Mouse (Mus musculus) limb, embryonic 14.5 days (tissue): ENCODE data around the gene Cfap61. TPM values are rescaled to one million over a fixed set of nuclear protein-coding genes. Genes with fewer than 3 reads are reported as not detected.

Source experiments
- ATAC-seq: fragments of 200-750 bp; cut with Nextera tagmentation; 2 replicates; pipeline ENCODE4 v1.8.0; 2017; ENCODE audit warnings: low read depth, moderate number of reproducible peaks, moderate TSS enrichment; ENCODE audit not compliant: low FRiP score
- DNase-seq: peaks from one replicate; pipeline ENCODE4 v3.0.0-alpha.2; 2015; ENCODE audit warnings: low spot score
- H3K27ac ChIP-seq: fragments of 300-500 bp; sonication (generic); replicated peaks from 2 replicates; pipeline ENCODE4 v1.5.1; 2014; ENCODE audit warnings: low read depth, mild to moderate bottlenecking, low read length, moderate library complexity, mixed read lengths
- H3K27me3 ChIP-seq: fragments of 300-500 bp; sonication (generic); 2 replicates; pipeline ENCODE4 v1.6.1; 2014; ENCODE audit warnings: low read length, mixed read lengths; ENCODE audit not compliant: control insufficient read depth, insufficient read depth
- H3K36me3 ChIP-seq: fragments of 300-500 bp; sonication (generic); 2 replicates; pipeline ENCODE4 v1.6.1; 2014; ENCODE audit warnings: mild to moderate bottlenecking, low read length, moderate library complexity, mixed read lengths; ENCODE audit not compliant: control insufficient read depth, insufficient read depth
- H3K4me1 ChIP-seq: fragments of 300-500 bp; sonication (generic); 2 replicates; pipeline ENCODE4 v1.6.1; 2014; ENCODE audit warnings: antibody characterized with exemption, low read length, mixed read lengths; ENCODE audit not compliant: control insufficient read depth, insufficient read depth
- H3K4me2 ChIP-seq: fragments of 300-500 bp; sonication (generic); replicated peaks from 2 replicates; pipeline ENCODE4 v1.6.1; 2014; ENCODE audit warnings: low read depth, mild to moderate bottlenecking, low read length, moderate library complexity; ENCODE audit not compliant: severe bottlenecking
- H3K4me3 ChIP-seq: fragments of 300-500 bp; sonication (generic); replicated peaks from 2 replicates; pipeline ENCODE4 v1.5.1; 2014; ENCODE audit warnings: low read length
- H3K9ac ChIP-seq: fragments of 300-500 bp; sonication (generic); 2 replicates; pipeline ENCODE4 v1.6.1; 2014; ENCODE audit warnings: mild to moderate bottlenecking, low read depth, low read length, moderate library complexity; ENCODE audit not compliant: severe bottlenecking
- H3K9me3 ChIP-seq: fragments of 300-500 bp; sonication (generic); 2 replicates; pipeline ENCODE4 v1.6.1; 2016; ENCODE audit warnings: low read length; ENCODE audit not compliant: control insufficient read depth
- POLR2A ChIP-seq: fragments of 200-500 bp; IDR thresholded peaks from 2 replicates; pipeline ENCODE4 v1.8.0; 2012; ENCODE audit warnings: inconsistent platforms, mild to moderate bottlenecking, moderate library complexity, borderline replicate concordance; ENCODE audit not compliant: insufficient read depth, insufficient read length; ENCODE audit errors: extremely low read depth
- WGBS: fragments of 180-500 bp; shearing (Covaris S2); extraction: QIAGEN DNeasy Blood & Tissue Kit; methylation state at CpG from one replicate; pipeline ENCODE4 v1.1.7; 2014; 5-methylcytosine and 5-hydroxymethylcytosine counted together
- polyA plus RNA-seq, 2 experiments: library from polyadenylated mRNA; depleted of rRNA in 1 of 2; stranded (reverse) in 1 of 2; unstranded in 1 of 2; fragments of >200 nt; fragmentation: Nextera tagmentation in 1 of 2; extraction: Ambion mirVana in 1 of 2; gene quantifications; 2 replicates each; pipeline versions ENCODE4 v1.2.1 to v1.2.3; 2012 to 2014

Gene Cfap61
- polyA plus RNA-seq, 2 experiments = 0.15 TPM; not detected in 1

- Histone ChIP-seq H3K36me3 (no peaks in the 10 kb centered on the region), H3K4me1 (peaks cover 3% of the 10 kb centered on the region), H3K9me3 (no peaks in the 10 kb centered on the region), H3K9ac (no peak overlapping the region), H3K27me3 (no peaks in the 10 kb centered on the region), H3K27ac (no peak overlapping the region), H3K4me2 (no peak overlapping the region), H3K4me3 (no peak overlapping the region)
- no peak for ATAC-seq
- TF ChIP-seq POLR2A = no peak
- no peak for DNase-seq
- WGBS = 86% methylated on average over 7 of the region's 7 CpGs
Measured at GRCm38 (mm10) chr2:146249033-146249432, 314.4 kb downstream of the Cfap61 start.

GRCm38 (mm10) chr2:146250236-146250904 lies 315.8 kb downstream of the Cfap61 start:
- TF ChIP-seq POLR2A = no peak
- DNase-seq (no peak), ATAC-seq (no peak)
- Histone ChIP-seq H3K4me3 (no peak overlapping the region), H3K4me1 (peaks cover 3% of the 10 kb centered on the region), H3K9me3 (no peaks in the 10 kb centered on the region), H3K27me3 (no peaks in the 10 kb centered on the region), H3K36me3 (no peaks in the 10 kb centered on the region), H3K27ac (no peak overlapping the region), H3K4me2 (no peak overlapping the region), H3K9ac (no peak overlapping the region)
- 66% methylated on average over 6 of the region's 6 CpGs for WGBS

GRCm38 (mm10) chr2:146254387-146254786 lies 319.8 kb downstream of the Cfap61 start:
- Histone ChIP-seq H3K4me3 (no peak overlapping the region), H3K27ac (no peak overlapping the region), H3K9ac (no peak overlapping the region), H3K9me3 (no peaks in the 10 kb centered on the region), H3K27me3 (no peaks in the 10 kb centered on the region), H3K4me2 (no peak overlapping the region), H3K4me1 (no peaks in the 10 kb centered on the region), H3K36me3 (no peaks in the 10 kb centered on the region)
- no peak for TF ChIP-seq POLR2A
- ATAC-seq (no peak), DNase-seq (no peak)
- WGBS = 94% methylated on average over 1 of the region's 1 CpGs

- H3K4me3 ChIP-seq = no peak overlapping the region
- ATAC-seq = no peak
- H3K4me2 ChIP-seq = no peak overlapping the region
- H3K4me1 ChIP-seq = no peaks in the 10 kb centered on the region
- no peak overlapping the region for H3K27ac ChIP-seq
- H3K9ac ChIP-seq = no peak overlapping the region
- H3K36me3 ChIP-seq = no peaks in the 10 kb centered on the region
- H3K9me3 ChIP-seq = no peaks in the 10 kb centered on the region
- TF ChIP-seq POLR2A = no peak
- no peaks in the 10 kb centered on the region for H3K27me3 ChIP-seq
- DNase-seq = no peak
Measured at GRCm38 (mm10) chr2:146255636-146256035, 321.1 kb downstream of the Cfap61 start.

- ATAC-seq (no peak), DNase-seq (no peak)
- TF ChIP-seq POLR2A = no peak
- Histone ChIP-seq H3K9me3 (no peaks in the 10 kb centered on the region), H3K4me1 (no peaks in the 10 kb centered on the region), H3K36me3 (no peaks in the 10 kb centered on the region), H3K4me2 (no peak overlapping the region), H3K27me3 (no peaks in the 10 kb centered on the region), H3K9ac (no peak overlapping the region), H3K27ac (no peak overlapping the region), H3K4me3 (no peak overlapping the region)
- WGBS = 55% methylated on average over 3 of the region's 3 CpGs
Measured at GRCm38 (mm10) chr2:146256321-146256875, 321.8 kb downstream of the Cfap61 start.
